Mouse (Mus musculus) E14TG2a.4 (cell line): ENCODE results near the gene Ace.
"Not testable (repeated sequence)": the region's sequence is repeated elsewhere in the genome, so short reads cannot be mapped to it uniquely, and the experiment has no call there.

Experiments
- H3K27me3 ChIP-seq: 2 replicates; pipeline ENCODE4 v1.6.1; 2014; ENCODE audit warnings: low read length, control low read depth; ENCODE audit not compliant: insufficient read depth
- H3K36me3 ChIP-seq: 2 replicates; pipeline ENCODE4 v1.6.1; 2014; ENCODE audit warnings: low read length, control low read depth; ENCODE audit not compliant: insufficient read depth
- H3K4me1 ChIP-seq: replicated peaks from 2 replicates; pipeline ENCODE4 v1.6.1; 2014; ENCODE audit warnings: low read depth, low read length, control low read depth
- H3K4me3 ChIP-seq: replicated peaks from 2 replicates; pipeline ENCODE4 v1.5.1; 2014; ENCODE audit warnings: mild to moderate bottlenecking, low read length
- H3K9me3 ChIP-seq: 2 replicates; pipeline ENCODE4 v1.6.1; 2014; ENCODE audit warnings: low read length, control low read depth
- CTCF ChIP-seq: conservative IDR thresholded peaks from 2 replicates; pipeline ENCODE4 v1.5.1; 2014; ENCODE audit warnings: low read length
- NANOG ChIP-seq: IDR thresholded peaks from 2 replicates; pipeline ENCODE4 v1.6.1; 2014; ENCODE audit warnings: borderline replicate concordance, low read length, mixed read lengths
- POU5F1 ChIP-seq: IDR thresholded peaks from 2 replicates; pipeline ENCODE4 v1.6.1; 2014; ENCODE audit warnings: low read length, borderline replicate concordance

Gene Ace

GRCm38 (mm10) chr11:106020051-106020763, 52.5 kb downstream of the Ace start:
- Histone ChIP-seq H3K9me3 (no peaks in the 10 kb centered on the region), H3K27me3 (peaks cover 60% of the 10 kb centered on the region), H3K4me3 (peak overlapping the region; percentile 88), H3K4me1 (peaks cover 35% of the 10 kb centered on the region), H3K36me3 (peaks cover 24% of the 10 kb centered on the region)
- TF ChIP-seq CTCF (no peak), POU5F1 (no peak), NANOG (no peak)

GRCm38 (mm10) chr11:106025774-106026173, 58.0 kb downstream of the Ace start:
- H3K27me3 ChIP-seq = peaks cover 16% of the 10 kb centered on the region
- TF ChIP-seq POU5F1 (no peak), CTCF (no peak), NANOG (no peak)
- H3K4me3 ChIP-seq = no peak overlapping the region
- peaks cover 30% of the 10 kb centered on the region for H3K36me3 ChIP-seq
- H3K9me3 ChIP-seq = no peaks in the 10 kb centered on the region
- peaks cover 16% of the 10 kb centered on the region for H3K4me1 ChIP-seq

GRCm38 (mm10) chr11:106026465-106027151, 58.9 kb downstream of the Ace start:
- Histone ChIP-seq H3K9me3 (no peaks in the 10 kb centered on the region), H3K36me3 (peaks cover 30% of the 10 kb centered on the region), H3K4me3 (no peak overlapping the region), H3K27me3 (peaks cover 10% of the 10 kb centered on the region), H3K4me1 (peaks cover 9% of the 10 kb centered on the region)
- TF ChIP-seq POU5F1 (no peak), CTCF (peak; percentile 52)

GRCm38 (mm10) chr11:106027607-106028006, 59.9 kb downstream of the Ace start:
- no peak for TF ChIP-seq NANOG
- Histone ChIP-seq H3K9me3 (peaks cover 3% of the 10 kb centered on the region; the same call in 1 of the 2 replicates), H3K4me1 (peaks cover 9% of the 10 kb centered on the region), H3K27me3 (peaks cover 5% of the 10 kb centered on the region; the same call in 1 of the 2 replicates), H3K4me3 (no peak overlapping the region), H3K36me3 (peaks cover 25% of the 10 kb centered on the region)

DNA sequence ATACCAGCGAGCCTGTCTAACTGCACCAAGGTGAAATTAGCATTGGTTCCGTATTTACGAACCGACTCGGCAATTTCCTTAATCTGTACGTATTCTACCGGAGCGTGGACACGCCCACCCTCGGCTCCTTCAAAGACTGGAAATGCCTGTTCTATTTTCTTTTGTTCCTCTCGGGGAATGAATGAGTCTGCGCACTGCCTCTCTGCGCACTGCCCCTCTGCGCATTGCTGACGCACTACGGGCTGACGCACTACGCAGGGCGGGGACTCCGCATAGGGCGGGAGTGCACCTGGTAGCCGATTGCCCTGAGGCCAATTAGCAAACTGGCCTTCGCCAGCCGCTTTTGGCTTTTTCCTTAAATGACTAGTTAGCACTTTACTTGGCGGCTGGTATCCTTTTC, 64.3 kb downstream of the Ace start:
- H3K27me3 ChIP-seq, H3K4me3 ChIP-seq, H3K4me1 ChIP-seq, H3K9me3 ChIP-seq: not testable (repeated sequence)
- peaks cover 16% of the 10 kb centered on the region for H3K36me3 ChIP-seq

DNA sequence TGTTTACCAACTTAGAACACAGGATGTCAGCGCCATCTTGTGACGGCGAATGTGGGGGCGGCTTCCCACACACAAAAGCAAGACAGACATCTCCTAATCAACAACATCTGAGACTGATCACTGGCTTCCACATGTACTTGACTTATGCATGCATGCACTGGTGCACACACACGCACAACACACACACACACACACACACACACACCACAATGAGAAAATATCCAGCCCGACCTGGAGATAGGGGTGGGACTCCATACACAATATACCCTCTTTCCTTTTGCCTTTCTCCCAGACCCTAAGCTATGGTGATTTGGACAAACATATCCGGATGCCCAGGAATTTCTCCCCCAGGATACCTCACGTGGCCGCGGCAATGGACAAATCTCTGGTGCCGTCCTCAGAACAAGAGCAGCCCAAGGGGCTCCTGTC, 65.8 kb downstream of the Ace start:
- peaks cover 17% of the 10 kb centered on the region for H3K4me1 ChIP-seq
- no peaks in the 10 kb centered on the region for H3K27me3 ChIP-seq
- peaks cover 3% of the 10 kb centered on the region; the same call in 1 of the 2 replicates for H3K9me3 ChIP-seq
- H3K36me3 ChIP-seq = peaks cover 11% of the 10 kb centered on the region; the same call in 1 of the 2 replicates
- TF ChIP-seq POU5F1 (no peak), CTCF (no peak), NANOG (no peak)
- no peak overlapping the region for H3K4me3 ChIP-seq

DNA sequence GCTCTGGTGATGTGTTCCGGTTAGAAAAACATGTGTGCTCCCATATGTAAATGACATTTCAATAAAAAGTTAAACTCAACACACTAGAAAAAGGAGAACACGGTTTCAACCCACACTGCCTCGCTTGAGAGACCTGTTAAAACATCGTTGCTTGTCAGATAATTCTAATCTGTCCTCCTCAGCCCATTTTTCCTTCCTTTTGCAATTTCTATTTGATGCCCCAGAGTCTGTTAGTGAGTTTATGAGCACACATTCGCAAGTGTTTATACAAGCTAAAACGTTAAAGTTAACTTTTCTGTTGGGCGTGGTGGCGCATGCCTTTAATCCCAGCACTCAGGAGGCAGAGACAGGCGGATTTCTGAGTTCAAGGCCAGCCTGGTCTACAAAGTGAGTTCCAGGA, 67.2 kb downstream of the Ace start:
- H3K27me3 ChIP-seq = no peaks in the 10 kb centered on the region
- H3K4me1 ChIP-seq = peaks cover 25% of the 10 kb centered on the region
- peaks cover 19% of the 10 kb centered on the region for H3K36me3 ChIP-seq
- no peak overlapping the region for H3K4me3 ChIP-seq
- TF ChIP-seq CTCF = no peak
- no peak for TF ChIP-seq POU5F1
- no peak for TF ChIP-seq NANOG
- H3K9me3 ChIP-seq = peaks cover 3% of the 10 kb centered on the region; the same call in 1 of the 2 replicates

- Histone ChIP-seq H3K4me3 (peak within 1 kb of the TSS; percentile 99), H3K9me3 (peaks cover 2% of the 10 kb centered on the region; the same call in 1 of the 2 replicates), H3K27me3 (no peaks in the 10 kb centered on the region), H3K36me3 (peaks cover 19% of the 10 kb centered on the region), H3K4me1 (peaks cover 29% of the 10 kb centered on the region)
- TF ChIP-seq NANOG (no peak), CTCF (no peak), POU5F1 (no peak)
These were observed 69.0 kb downstream of the Ace start, which contains the start of gene Dcaf7 for GRCm38 (mm10) chr11:106036548-106037417. TSS of gene Dcaf7 (plus strand) at chr11:106036872.
